Mouse (Mus musculus): Measurements from ENCODE around the gene Leng9. TPM values are rescaled to one million over a fixed set of nuclear protein-coding genes. Genes with fewer than 3 reads are reported as not detected.
"Not testable (repeated sequence)": the region's sequence is repeated elsewhere in the genome, so short reads cannot be mapped to it uniquely, and the experiment has no call there.

The Leng9 gene
- polyA plus RNA-seq, 1 experiment: 9.9 TPM

- Histone ChIP-seq H3K4me3 (ENCODE audit: extremely low read depth, insufficient read depth, insufficient read length) (peak overlapping the region; percentile 16; the same call in 1 of the 2 replicates), H3K4me1 (ENCODE audit: control insufficient read depth, insufficient read depth, insufficient read length) (no peaks in the 10 kb centered on the region), H3K27ac (ENCODE audit: insufficient read depth, low read length) (no peak overlapping the region; the same call in 1 of the 2 replicates), H3K27me3 (ENCODE audit: control insufficient read depth, insufficient read depth, low read length) (peaks cover 1% of the 10 kb centered on the region; the same call in 1 of the 2 replicates), H3K36me3 (ENCODE audit: control insufficient read depth, insufficient read depth, low read length) (no peaks in the 10 kb centered on the region)
- no peak for DNase-seq (ENCODE audit: low read depth in 1 of 2, low spot score in 2 of 2)
- 9% methylated on average over 11 of the region's 11 CpGs for WGBS
- TF ChIP-seq CTCF (IDR thresholded peaks at IDR 0.05; ENCODE audit: extremely low read depth, insufficient read depth, insufficient read length, insufficient replicate concordance) (no peak), POLR2A (IDR thresholded peaks at IDR 0.05; ENCODE audit: low read depth, low read length) (no peak)
Observed at GRCm38 (mm10) chr7:4163571-4164072, 13.4 kb upstream of the Leng9 start.

GRCm38 (mm10) chr7:4161596-4161995, 11.4 kb upstream of the Leng9 start:
- DNase-seq (ENCODE audit: low read depth in 1 of 2, low spot score in 2 of 2); H3K36me3 ChIP-seq (ENCODE audit: control insufficient read depth, insufficient read depth, low read length); H3K4me3 ChIP-seq (ENCODE audit: extremely low read depth, insufficient read depth, insufficient read length); H3K4me1 ChIP-seq (ENCODE audit: control insufficient read depth, insufficient read depth, insufficient read length); H3K27ac ChIP-seq (ENCODE audit: insufficient read depth, low read length); H3K27me3 ChIP-seq (ENCODE audit: control insufficient read depth, insufficient read depth, low read length): not testable (repeated sequence)
- WGBS: 90% methylated on average over 4 of the region's 4 CpGs

- Histone ChIP-seq H3K27me3 (ENCODE audit: control insufficient read depth, insufficient read depth, low read length) (no peaks in the 10 kb centered on the region), H3K4me3 (ENCODE audit: extremely low read depth, insufficient read depth, insufficient read length) (no peak overlapping the region), H3K4me1 (ENCODE audit: control insufficient read depth, insufficient read depth, insufficient read length) (peaks cover 4% of the 10 kb centered on the region), H3K36me3 (ENCODE audit: control insufficient read depth, insufficient read depth, low read length) (no peaks in the 10 kb centered on the region), H3K27ac (ENCODE audit: insufficient read depth, low read length) (no peak overlapping the region)
- DNase-seq (ENCODE audit: low read depth in 1 of 2, low spot score in 2 of 2): no peak
- no peak for TF ChIP-seq POLR2A (IDR thresholded peaks at IDR 0.05; ENCODE audit: low read depth, low read length)
- TF ChIP-seq CTCF (IDR thresholded peaks at IDR 0.05; ENCODE audit: extremely low read depth, insufficient read depth, insufficient read length, insufficient replicate concordance): no peak
- 78% methylated on average over 4 of the region's 4 CpGs for WGBS
Observed at GRCm38 (mm10) chr7:4154976-4155375, 4.8 kb upstream of the Leng9 start.

- no peak for DNase-seq (ENCODE audit: low read depth in 1 of 2, low spot score in 2 of 2)
- no peaks in the 10 kb centered on the region for H3K27me3 ChIP-seq (ENCODE audit: control insufficient read depth, insufficient read depth, low read length)
- WGBS: 81% methylated on average over 5 of the region's 5 CpGs
- H3K27ac ChIP-seq (ENCODE audit: insufficient read depth, low read length): no peak overlapping the region
- H3K4me3 ChIP-seq (ENCODE audit: extremely low read depth, insufficient read depth, insufficient read length): no peak overlapping the region
- TF ChIP-seq POLR2A (IDR thresholded peaks at IDR 0.05; ENCODE audit: low read depth, low read length) (no peak), CTCF (IDR thresholded peaks at IDR 0.05; ENCODE audit: extremely low read depth, insufficient read depth, insufficient read length, insufficient replicate concordance) (no peak)
- no peaks in the 10 kb centered on the region for H3K36me3 ChIP-seq (ENCODE audit: control insufficient read depth, insufficient read depth, low read length)
- peaks cover 4% of the 10 kb centered on the region for H3K4me1 ChIP-seq (ENCODE audit: control insufficient read depth, insufficient read depth, insufficient read length)
Observed at GRCm38 (mm10) chr7:4154356-4154755, 4.2 kb upstream of the Leng9 start.

- Histone ChIP-seq H3K4me3 (ENCODE audit: extremely low read depth, insufficient read depth, insufficient read length) (no peak overlapping the region), H3K4me1 (ENCODE audit: control insufficient read depth, insufficient read depth, insufficient read length) (peaks cover 10% of the 10 kb centered on the region), H3K27me3 (ENCODE audit: control insufficient read depth, insufficient read depth, low read length) (no peaks in the 10 kb centered on the region), H3K27ac (ENCODE audit: insufficient read depth, low read length) (no peak overlapping the region), H3K36me3 (ENCODE audit: control insufficient read depth, insufficient read depth, low read length) (peaks cover 12% of the 10 kb centered on the region)
- DNase-seq (ENCODE audit: low read depth in 1 of 2, low spot score in 2 of 2): no peak
- TF ChIP-seq POLR2A (IDR thresholded peaks at IDR 0.05; ENCODE audit: low read depth, low read length) (no peak), CTCF (IDR thresholded peaks at IDR 0.05; ENCODE audit: extremely low read depth, insufficient read depth, insufficient read length, insufficient replicate concordance) (no peak)
- 23% methylated on average over 22 of the region's 22 CpGs for WGBS
Observed at GRCm38 (mm10) chr7:4151241-4151640, 1.1 kb upstream of the Leng9 start.

GRCm38 (mm10) chr7:4150811-4151221, 642 bp upstream of the Leng9 start:
- TF ChIP-seq CTCF (IDR thresholded peaks at IDR 0.05; ENCODE audit: extremely low read depth, insufficient read depth, insufficient read length, insufficient replicate concordance): no peak
- no peak for TF ChIP-seq POLR2A (IDR thresholded peaks at IDR 0.05; ENCODE audit: low read depth, low read length)
- Histone ChIP-seq H3K4me3 (ENCODE audit: extremely low read depth, insufficient read depth, insufficient read length) (peak overlapping the region; percentile 62), H3K4me1 (ENCODE audit: control insufficient read depth, insufficient read depth, insufficient read length) (peaks cover 10% of the 10 kb centered on the region), H3K27me3 (ENCODE audit: control insufficient read depth, insufficient read depth, low read length) (no peaks in the 10 kb centered on the region), H3K36me3 (ENCODE audit: control insufficient read depth, insufficient read depth, low read length) (peaks cover 12% of the 10 kb centered on the region), H3K27ac (ENCODE audit: insufficient read depth, low read length) (0 out of 2 replicates have a peak overlapping the region, but pooled peaks have one; percentile 12)
- 5% methylated on average over 14 of the region's 14 CpGs for WGBS
- DNase-seq (ENCODE audit: low read depth in 1 of 2, low spot score in 2 of 2): no peak

- under 1% methylated on average over 64 of the region's 64 CpGs for WGBS
- peak; percentile 71 to 84 for DNase-seq (ENCODE audit: low read depth in 1 of 2, low spot score in 2 of 2)
- Histone ChIP-seq H3K27ac (ENCODE audit: insufficient read depth, low read length) (peak overlapping the region; percentile 100), H3K4me3 (ENCODE audit: extremely low read depth, insufficient read depth, insufficient read length) (peak overlapping the region; percentile 91), H3K4me1 (ENCODE audit: control insufficient read depth, insufficient read depth, insufficient read length) (peaks cover 10% of the 10 kb centered on the region), H3K27me3 (ENCODE audit: control insufficient read depth, insufficient read depth, low read length) (no peaks in the 10 kb centered on the region), H3K36me3 (ENCODE audit: control insufficient read depth, insufficient read depth, low read length) (peaks cover 23% of the 10 kb centered on the region)
- peak; percentile 65 for TF ChIP-seq POLR2A (IDR thresholded peaks at IDR 0.05; ENCODE audit: low read depth, low read length)
- TF ChIP-seq CTCF (IDR thresholded peaks at IDR 0.05; ENCODE audit: extremely low read depth, insufficient read depth, insufficient read length, insufficient replicate concordance): no peak
Observed at GRCm38 (mm10) chr7:4149209-4150054, 742 bp downstream of the Leng9 start.
